Mouse (Mus musculus) fat pad, adult 2 months (tissue): Measurements from ENCODE around the gene Atg5.
A peak's percentile ranks its signal among the peaks of the same experiment; 100 is the strongest.

ENCODE experiments used
- DNase-seq: peaks from one replicate; pipeline ENCODE4 v3.0.0-alpha.2; 2011; ENCODE audit warnings: low read depth, low spot score; ENCODE audit errors: extremely low read depth

The Atg5 gene

DNA sequence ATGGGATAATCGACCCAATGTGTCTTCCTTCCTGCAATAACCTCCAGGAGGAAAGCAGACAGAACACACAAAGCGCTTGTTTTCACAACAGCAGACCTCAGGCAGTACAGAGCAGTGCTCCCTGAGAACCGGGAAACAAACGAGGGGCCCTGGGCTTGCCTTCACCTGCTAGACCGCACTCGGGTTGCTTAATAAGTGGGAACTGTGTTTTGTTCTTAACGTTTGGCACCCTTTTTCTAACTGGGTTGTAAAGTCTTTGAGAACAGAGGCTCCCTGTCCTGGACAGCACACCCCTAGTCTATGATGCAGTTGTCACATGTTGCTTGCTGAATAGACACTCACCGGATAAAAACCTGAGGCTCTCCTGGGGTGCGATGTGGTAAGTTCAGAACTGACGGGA, 115.1 kb downstream of the Atg5 start:
- DNase-seq = peak; percentile 83

DNA sequence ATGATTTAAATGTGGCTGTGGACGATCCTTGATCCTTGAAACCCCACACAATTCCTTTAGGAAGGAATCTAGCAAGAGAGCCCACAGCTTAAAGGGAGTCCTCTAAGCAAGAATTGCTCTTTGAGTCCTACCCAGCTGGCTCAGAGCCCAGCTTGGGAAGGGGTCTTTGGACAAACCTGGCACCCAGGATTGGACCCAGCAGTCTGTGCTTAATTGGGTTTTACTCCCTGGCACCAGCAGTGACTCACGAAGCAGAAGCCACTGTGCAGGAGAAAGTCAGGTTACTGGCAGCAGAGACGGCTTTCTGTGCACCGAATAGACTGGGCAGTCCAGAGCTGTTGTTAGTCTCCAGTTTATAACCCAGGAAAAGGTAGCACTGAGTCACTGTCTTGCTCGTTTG, 117.1 kb downstream of the Atg5 start:
- no peak for DNase-seq

GRCm38 (mm10) chr10:44388706-44389233, 120.6 kb downstream of the Atg5 start:
- DNase-seq = no peak

- no peak for DNase-seq
Observed at GRCm38 (mm10) chr10:44390286-44390685, 122.1 kb downstream of the Atg5 start.

- DNase-seq = no peak
Observed at GRCm38 (mm10) chr10:44391509-44392290, 123.5 kb downstream of the Atg5 start.

DNA sequence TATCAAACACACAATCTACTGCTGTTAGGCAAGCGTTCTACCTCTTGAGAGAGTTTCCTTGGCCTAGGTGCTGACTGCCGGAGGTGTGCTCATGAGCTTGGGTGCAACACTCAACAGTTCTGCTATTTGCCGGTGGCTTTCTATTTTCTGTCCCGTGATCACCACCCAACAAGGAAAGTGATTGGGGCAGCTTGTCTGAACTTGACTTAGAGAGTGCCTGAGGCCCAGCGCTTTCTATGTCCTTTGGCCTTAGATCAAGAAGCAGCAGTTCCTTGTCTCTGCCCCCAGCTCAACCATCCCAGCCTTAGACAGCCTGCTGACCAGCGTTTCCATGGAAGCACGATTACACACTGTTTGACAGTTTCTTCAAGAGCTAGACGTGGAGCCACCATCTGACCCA, 124.7 kb downstream of the Atg5 start:
- DNase-seq = no peak

- DNase-seq = no peak
Observed at GRCm38 (mm10) chr10:44400119-44400518, 132.0 kb downstream of the Atg5 start.

DNA sequence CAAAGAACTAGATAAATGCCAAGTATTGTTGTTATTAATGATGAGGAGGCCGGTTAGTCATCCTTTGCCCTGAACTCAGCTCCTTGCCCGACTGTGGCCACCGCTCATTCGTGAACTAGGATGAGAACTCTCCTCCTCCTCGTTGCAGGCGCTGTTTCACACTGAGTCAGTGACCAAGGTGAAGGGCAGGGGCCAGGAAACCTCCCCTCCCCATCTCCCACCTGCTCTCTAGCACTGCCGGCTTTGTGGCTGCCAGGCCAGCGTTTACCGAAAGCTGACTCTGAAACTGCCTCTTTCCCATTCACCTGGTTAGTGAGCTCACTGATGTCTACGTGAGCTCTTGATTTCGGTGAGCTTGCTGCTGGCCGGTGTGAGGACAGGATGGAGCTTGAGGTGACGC, 132.4 kb downstream of the Atg5 start:
- DNase-seq = no peak

GRCm38 (mm10) chr10:44401600-44401999, 133.4 kb downstream of the Atg5 start:
- no peak for DNase-seq

DNA sequence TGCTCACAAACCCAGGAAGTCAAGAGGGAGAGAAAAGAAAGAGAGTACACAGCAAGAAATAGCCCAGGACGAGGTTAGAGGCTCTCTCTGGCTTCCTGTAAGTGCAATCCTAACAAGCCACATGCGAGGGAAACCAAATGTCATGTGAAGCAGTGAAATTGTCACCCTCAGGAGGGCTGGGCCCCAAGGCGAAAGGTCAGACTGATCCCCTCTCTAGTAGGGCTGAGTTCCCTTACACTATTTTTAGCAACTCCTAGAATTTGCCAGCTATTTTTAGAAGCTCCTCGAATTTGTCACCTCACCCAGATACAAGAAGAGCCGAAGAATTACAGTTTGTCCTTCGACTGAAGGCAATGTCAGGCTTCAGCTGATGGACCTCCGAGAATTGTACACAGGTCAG, 135.3 kb downstream of the Atg5 start:
- DNase-seq = no peak

- DNase-seq = no peak
Observed at GRCm38 (mm10) chr10:44409054-44409453, 140.9 kb downstream of the Atg5 start.

DNA sequence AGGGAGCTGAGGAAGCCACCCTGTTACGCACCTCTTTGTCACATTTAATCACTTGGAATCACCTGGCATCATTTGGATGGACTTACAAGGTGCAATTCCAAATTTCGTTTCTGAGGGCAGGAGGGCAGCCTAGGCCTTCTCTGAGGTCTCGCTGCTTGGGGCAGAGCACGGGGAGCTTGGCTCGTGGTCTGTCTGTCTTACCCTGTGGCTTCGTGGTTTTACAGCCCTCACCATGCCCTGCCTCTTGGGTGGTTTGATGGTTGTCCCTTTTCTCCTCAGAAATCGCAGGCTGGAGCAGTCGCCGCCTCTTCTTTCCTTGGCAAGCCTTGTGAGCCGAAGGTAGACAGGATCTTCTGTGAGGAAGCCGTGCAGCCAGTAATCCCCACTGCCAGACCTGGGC, 141.8 kb downstream of the Atg5 start:
- DNase-seq = no peak
